Mouse (Mus musculus) left cerebral cortex, adult 11 months (tissue): Measurements from ENCODE around the gene Zp1.

Source experiments
- DNase-seq: peaks from one replicate; pipeline ENCODE4 v3.0.0; 2022; ENCODE audit warnings: low spot score

Zp1 gene

GRCm38 (mm10) chr19:10871328-10871961, 49.0 kb downstream of the Zp1 start:
- DNase-seq = no peak

- no peak for DNase-seq
Observed at GRCm38 (mm10) chr19:10870676-10871075, 49.8 kb downstream of the Zp1 start.

- no peak for DNase-seq
Observed at GRCm38 (mm10) chr19:10869886-10870527, 50.4 kb downstream of the Zp1 start, which contains the start of gene Tmem132a. TSS of gene Tmem132a (minus strand) at chr19:10869940.

DNA sequence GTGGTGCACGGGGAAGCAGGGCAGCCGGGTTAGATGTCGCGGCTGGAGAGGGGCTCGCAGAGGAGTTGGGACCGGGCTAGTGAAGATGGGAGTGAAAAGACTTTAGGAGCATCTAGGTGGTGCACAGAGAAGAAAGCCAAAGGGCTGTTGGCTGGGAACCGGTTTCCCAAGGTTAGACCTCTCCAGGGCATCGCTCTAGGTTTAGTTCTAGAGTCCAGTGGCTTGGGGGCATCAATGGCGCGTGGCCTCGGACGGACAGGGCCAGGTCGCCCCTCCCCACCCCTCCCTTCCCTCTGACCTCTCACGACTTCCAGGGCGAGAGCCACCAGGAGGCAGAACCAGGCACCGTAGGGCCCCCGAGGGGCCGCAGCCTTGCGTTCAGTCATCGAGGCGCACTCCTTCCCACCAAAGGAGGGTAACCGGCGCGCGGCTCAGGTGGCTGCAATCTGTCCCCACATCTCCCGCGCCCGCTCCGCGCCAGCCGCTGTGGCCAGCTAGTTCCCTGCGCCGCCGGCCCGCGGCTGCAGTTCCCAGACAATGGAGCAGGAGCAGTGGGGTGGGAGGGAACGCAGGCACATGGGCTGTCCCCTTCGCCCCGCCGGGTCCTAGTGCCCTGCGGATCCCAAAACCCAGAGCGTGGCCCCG, 51.1 kb downstream of the Zp1 start:
- peak; percentile 77 for DNase-seq

DNA sequence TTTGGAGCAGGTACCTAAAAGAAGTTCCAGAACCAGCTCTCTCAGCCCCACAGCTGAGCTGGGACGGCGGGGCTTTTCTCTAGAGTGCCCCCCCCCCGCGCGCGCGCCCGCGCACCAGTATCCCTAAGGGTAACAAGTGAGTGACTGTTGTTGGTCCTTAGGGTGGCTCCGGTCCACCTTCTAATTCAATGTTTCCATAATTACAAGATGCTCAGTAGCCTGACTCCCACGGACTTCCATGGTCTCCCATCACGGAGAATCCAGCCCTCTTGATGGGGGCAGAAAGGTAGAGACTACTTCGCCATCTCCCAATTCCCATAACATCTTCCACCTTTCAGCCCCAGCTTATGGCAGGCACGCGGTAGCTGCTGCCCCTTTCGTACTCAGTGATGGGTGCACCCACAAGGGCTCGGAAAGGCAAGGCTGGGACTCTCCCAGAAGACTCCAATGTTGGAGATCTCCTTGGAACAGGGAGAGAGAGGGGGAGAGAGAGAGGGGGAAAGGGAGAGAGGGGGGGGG, 51.8 kb downstream of the Zp1 start:
- no peak for DNase-seq

DNA sequence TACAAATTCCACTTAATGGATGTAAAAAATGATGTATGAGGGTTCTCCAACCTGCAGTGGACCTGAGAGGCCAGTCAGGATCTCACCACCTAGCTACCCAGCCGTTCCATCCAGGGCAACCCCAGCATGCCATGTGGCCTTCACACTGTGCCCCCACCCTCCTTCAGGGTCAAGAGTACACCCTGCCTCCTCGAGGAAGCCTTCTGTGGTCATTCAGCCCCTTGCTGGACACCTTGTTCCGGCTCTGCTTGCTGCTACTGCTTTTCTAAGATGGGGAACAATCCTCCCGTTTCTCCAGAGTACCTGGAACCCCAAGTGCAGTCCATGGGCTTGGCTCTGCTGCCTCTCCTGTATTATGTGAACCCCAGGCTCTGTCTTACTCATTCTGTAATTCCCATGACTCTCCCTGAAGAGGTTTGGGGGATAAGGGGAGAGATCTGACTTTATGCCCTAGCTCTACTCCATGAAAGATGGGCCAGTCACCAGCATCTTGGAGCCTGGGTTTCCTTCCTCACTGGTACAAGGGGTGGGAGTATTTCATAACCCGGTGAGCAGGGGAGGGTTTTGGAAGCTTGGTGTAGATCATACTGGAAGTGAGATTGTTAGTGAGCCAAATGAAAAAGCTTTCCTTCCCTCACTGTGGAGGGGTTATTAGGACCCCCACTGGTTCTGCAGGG, 52.3 kb downstream of the Zp1 start:
- DNase-seq = no peak

DNA sequence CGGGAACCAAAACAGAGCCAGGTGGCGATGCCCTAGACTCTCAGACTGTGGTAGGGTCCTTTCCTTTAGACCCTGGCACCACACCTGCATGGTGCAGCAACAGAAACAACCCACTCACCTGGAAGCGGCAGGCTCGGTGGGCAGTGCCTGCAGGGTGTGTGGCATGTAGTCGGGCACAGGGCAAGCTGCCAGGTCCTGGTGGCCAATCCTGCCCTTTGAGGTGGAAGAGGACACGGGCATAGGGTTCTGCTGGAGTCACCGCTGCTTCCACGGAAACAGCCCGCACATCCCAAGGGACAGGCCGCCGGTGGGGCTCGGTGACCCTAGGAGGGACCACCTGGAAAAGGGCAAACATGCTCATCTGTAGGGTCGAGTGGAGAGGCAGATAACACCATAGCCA, 54.1 kb downstream of the Zp1 start:
- no peak for DNase-seq
